Mouse (Mus musculus): ENCODE data around the gene Elmo2.

DNA sequence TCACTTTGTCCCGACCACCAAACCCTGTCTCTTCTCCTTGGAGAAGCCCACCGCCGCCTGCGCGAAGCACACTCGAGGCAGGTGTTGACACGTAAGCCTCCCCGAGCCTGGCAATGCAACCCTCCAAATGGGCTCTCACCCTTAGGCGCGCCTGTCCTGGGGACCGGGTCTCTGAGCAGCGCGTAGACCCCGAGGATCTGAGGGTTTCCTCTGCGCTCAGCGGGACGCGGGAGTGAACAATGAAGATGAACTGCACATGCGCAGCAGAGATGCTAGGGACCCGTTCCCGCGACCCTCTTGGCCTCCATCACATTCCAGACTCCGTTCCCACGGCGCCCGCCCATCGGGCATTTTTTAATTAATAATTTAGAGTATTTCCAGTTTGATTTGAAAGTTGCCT, 42.2 kb upstream of the Elmo2 start, which contains the start of gene Zfp663:
- no peak for TF ChIP-seq EP300 (IDR thresholded peaks at IDR 0.05; ENCODE audit: insufficient read depth, low read depth, low read length)
- TF ChIP-seq CTCF (IDR thresholded peaks at IDR 0.05; ENCODE audit: low read depth, low read length): no peak
- TF ChIP-seq POLR2A (IDR thresholded peaks at IDR 0.05; ENCODE audit: insufficient read depth, low read length): no peak

Measured in ES-Bruce4 (cell line).